Mouse (Mus musculus) E14TG2a.4 (cell line): Measurements from ENCODE around the gene 4930519G04Rik.
"Not testable (repeated sequence)": the region's sequence is repeated elsewhere in the genome, so short reads cannot be mapped to it uniquely, and the experiment has no call there.

Source experiments
- H3K27me3 ChIP-seq: 2 replicates; pipeline ENCODE4 v1.6.1; 2014; ENCODE audit warnings: low read length, control low read depth; ENCODE audit not compliant: insufficient read depth
- H3K36me3 ChIP-seq: 2 replicates; pipeline ENCODE4 v1.6.1; 2014; ENCODE audit warnings: low read length, control low read depth; ENCODE audit not compliant: insufficient read depth
- H3K4me1 ChIP-seq: replicated peaks from 2 replicates; pipeline ENCODE4 v1.6.1; 2014; ENCODE audit warnings: low read depth, low read length, control low read depth
- H3K4me3 ChIP-seq: replicated peaks from 2 replicates; pipeline ENCODE4 v1.5.1; 2014; ENCODE audit warnings: mild to moderate bottlenecking, low read length
- H3K9me3 ChIP-seq: 2 replicates; pipeline ENCODE4 v1.6.1; 2014; ENCODE audit warnings: low read length, control low read depth
- CTCF ChIP-seq: conservative IDR thresholded peaks from 2 replicates; pipeline ENCODE4 v1.5.1; 2014; ENCODE audit warnings: low read length
- NANOG ChIP-seq: IDR thresholded peaks from 2 replicates; pipeline ENCODE4 v1.6.1; 2014; ENCODE audit warnings: borderline replicate concordance, low read length, mixed read lengths
- POU5F1 ChIP-seq: IDR thresholded peaks from 2 replicates; pipeline ENCODE4 v1.6.1; 2014; ENCODE audit warnings: low read length, borderline replicate concordance

4930519G04Rik gene

GRCm38 (mm10) chr5:114827427-114827826 lies 26.0 kb upstream of the 4930519G04Rik start:
- Histone ChIP-seq H3K4me3 (no peak overlapping the region), H3K4me1 (peaks cover 29% of the 10 kb centered on the region), H3K9me3 (peaks cover 5% of the 10 kb centered on the region), H3K27me3 (no peaks in the 10 kb centered on the region), H3K36me3 (peaks cover 4% of the 10 kb centered on the region)
- TF ChIP-seq CTCF: no peak
- no peak for TF ChIP-seq POU5F1
- no peak for TF ChIP-seq NANOG

GRCm38 (mm10) chr5:114829740-114830139 lies 23.7 kb upstream of the 4930519G04Rik start:
- Histone ChIP-seq H3K27me3 (no peaks in the 10 kb centered on the region), H3K9me3 (no peaks in the 10 kb centered on the region)
- no peak for TF ChIP-seq POU5F1
- no peak for TF ChIP-seq CTCF
- no peak for TF ChIP-seq NANOG

DNA sequence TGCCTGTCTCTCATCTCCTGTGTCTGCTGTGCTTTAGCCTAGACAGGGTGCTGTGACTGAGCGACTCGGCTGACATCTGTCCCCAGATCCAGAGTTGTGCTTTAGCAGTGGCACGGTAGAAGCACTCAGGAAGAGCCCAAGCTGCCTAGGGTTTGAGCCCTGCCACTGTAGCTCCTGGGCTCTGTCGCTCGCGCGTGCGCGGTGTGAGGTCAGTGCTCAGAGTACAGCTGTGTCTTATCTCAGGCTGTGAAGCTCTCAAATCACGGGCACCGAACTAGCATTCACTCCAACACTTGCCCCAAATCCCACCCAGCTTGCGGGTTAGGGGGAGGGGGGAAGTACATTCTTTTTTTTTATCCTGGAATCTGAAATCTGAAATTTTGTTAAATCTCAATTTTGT lies 16.6 kb upstream of the 4930519G04Rik start:
- Histone ChIP-seq H3K36me3 (no peaks in the 10 kb centered on the region), H3K27me3 (0 out of 2 replicates have a peak, but pooled peaks cover 3% of the 10 kb centered on the region)
- no peak for TF ChIP-seq NANOG
- TF ChIP-seq POU5F1: no peak
- TF ChIP-seq CTCF: no peak

More at GRCm38 (mm10) chr5:114829740-114830139, 23.7 kb upstream of the 4930519G04Rik start:
- no peak overlapping the region for H3K4me3 ChIP-seq
- no peaks in the 10 kb centered on the region for H3K36me3 ChIP-seq
- peaks cover 20% of the 10 kb centered on the region for H3K4me1 ChIP-seq

GRCm38 (mm10) chr5:114840481-114840880 lies 13.0 kb upstream of the 4930519G04Rik start:
- H3K36me3 ChIP-seq, H3K4me3 ChIP-seq, H3K27me3 ChIP-seq, H3K9me3 ChIP-seq: not testable (repeated sequence)
- H3K4me1 ChIP-seq: peaks cover 39% of the 10 kb centered on the region

More for the DNA sequence above, 16.6 kb upstream of the 4930519G04Rik start:
- H3K4me1 ChIP-seq: peaks cover 18% of the 10 kb centered on the region
- H3K4me3 ChIP-seq: peak overlapping the region; percentile 32; the same call in 1 of the 2 replicates
- H3K9me3 ChIP-seq: no peaks in the 10 kb centered on the region

GRCm38 (mm10) chr5:114842155-114842554 lies 11.3 kb upstream of the 4930519G04Rik start:
- not testable (repeated sequence) for H3K36me3 ChIP-seq, H3K27me3 ChIP-seq, H3K9me3 ChIP-seq, H3K4me3 ChIP-seq
- H3K4me1 ChIP-seq: peaks cover 48% of the 10 kb centered on the region

DNA sequence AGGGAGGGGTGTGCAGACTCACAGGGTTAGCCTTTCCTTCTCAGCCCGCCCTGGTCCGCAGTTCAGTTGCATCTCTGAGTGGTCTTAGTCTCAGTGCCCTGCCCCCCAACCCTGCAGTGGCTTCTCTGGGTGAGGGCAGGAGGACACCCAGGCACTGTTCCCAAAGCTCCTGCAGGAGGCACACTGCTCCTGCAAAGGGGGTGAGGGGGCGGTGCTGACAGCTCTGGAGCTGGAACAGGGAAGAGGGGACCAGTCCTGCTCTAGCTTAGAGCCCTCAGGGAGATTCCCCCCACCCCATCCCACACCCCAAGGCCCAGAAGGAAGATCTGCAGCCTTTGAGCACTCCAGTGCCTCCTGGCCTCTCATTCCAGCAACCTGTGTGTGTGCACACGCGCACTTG lies 10.8 kb upstream of the 4930519G04Rik start:
- no peak for TF ChIP-seq POU5F1
- TF ChIP-seq CTCF: no peak
- no peak for TF ChIP-seq NANOG
- H3K9me3 ChIP-seq: no peaks in the 10 kb centered on the region
- no peaks in the 10 kb centered on the region for H3K36me3 ChIP-seq
- peaks cover 48% of the 10 kb centered on the region for H3K4me1 ChIP-seq
- peaks cover 6% of the 10 kb centered on the region; the same call in 1 of the 2 replicates for H3K27me3 ChIP-seq
- no peak overlapping the region for H3K4me3 ChIP-seq

DNA sequence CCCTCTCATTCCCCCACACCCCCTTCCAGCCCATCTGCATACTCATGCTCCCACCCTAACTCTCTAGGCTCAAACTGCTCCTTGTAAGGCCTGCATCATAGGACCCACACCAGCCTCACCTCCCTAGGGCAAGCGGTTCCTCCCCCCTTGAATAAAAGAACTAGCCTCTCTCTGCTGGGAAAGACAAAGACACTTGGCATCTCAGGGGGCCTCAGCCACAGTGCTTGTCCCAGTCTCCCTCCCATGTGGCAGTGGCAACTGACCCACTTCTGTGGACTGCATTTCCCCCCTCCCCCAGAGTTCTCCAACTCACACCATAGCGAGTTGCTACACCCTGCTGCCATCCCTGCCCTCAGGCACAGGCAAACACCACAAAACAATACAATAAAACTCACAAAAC lies 9.1 kb upstream of the 4930519G04Rik start:
- H3K36me3 ChIP-seq, H3K9me3 ChIP-seq, H3K27me3 ChIP-seq, H3K4me3 ChIP-seq: not testable (repeated sequence)
- peaks cover 55% of the 10 kb centered on the region for H3K4me1 ChIP-seq

DNA sequence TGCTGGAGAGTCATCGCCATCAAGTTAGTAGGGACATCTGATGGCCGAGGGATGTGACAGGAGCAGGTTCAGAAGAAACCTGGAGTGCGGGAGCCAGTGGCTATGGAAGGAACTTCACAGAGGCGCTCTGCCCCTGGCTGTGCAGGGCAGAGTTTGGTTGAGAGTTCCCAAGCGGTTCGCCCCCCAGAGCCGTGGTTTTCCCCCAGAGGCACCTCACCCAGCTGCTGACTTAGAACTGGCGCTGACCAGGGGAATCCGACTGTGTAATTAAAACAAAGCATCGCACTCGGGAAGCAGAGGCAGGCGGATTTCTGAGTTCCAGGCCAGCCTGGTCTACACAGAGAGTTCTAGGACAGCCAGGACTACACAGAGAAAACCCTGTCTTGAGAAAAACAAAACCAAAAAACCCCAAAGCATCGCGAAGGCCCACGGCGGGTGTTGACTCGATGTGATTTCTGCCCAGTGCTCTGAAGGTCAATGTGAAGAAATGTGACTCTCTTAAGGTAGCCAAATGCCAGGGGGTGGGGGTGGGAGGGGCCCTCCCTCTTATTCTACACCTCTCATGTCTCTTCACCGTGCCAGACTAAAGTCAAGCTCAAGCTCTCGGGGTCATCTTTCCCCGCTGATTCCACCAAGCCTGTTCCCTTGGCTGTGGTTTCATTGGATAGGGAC lies 1.8 kb upstream of the 4930519G04Rik start:
- Histone ChIP-seq H3K9me3 (no peaks in the 10 kb centered on the region), H3K27me3 (peaks cover 21% of the 10 kb centered on the region), H3K36me3 (no peaks in the 10 kb centered on the region), H3K4me3 (no peak overlapping the region), H3K4me1 (peaks cover 34% of the 10 kb centered on the region)
- TF ChIP-seq NANOG (no peak), POU5F1 (no peak), CTCF (no peak)

GRCm38 (mm10) chr5:114858582-114858981 lies 5.1 kb downstream of the 4930519G04Rik start, which contains the start of gene Gm9936:
Gene Gm9936, minus strand, starts transcription at chr5:114858682.
- H3K4me3 ChIP-seq: peak within 1 kb of the TSS; percentile 41; the same call in 1 of the 2 replicates
- no peaks in the 10 kb centered on the region for H3K9me3 ChIP-seq
- H3K4me1 ChIP-seq: peaks cover 19% of the 10 kb centered on the region
- H3K36me3 ChIP-seq: no peaks in the 10 kb centered on the region
- TF ChIP-seq CTCF: no peak
- TF ChIP-seq POU5F1: no peak
- no peak for TF ChIP-seq NANOG
- H3K27me3 ChIP-seq: peaks cover 46% of the 10 kb centered on the region
